Mouse (Mus musculus) cerebellum, adult 2 months (tissue): ENCODE results near the gene Paqr6.

Source experiments
- CTCF ChIP-seq: fragments of 200-500 bp; IDR thresholded peaks from 2 replicates; pipeline ENCODE4 v1.5.1; 2011; ENCODE audit warnings: low read depth, mild to moderate bottlenecking, control low read depth, low read length, moderate library complexity, borderline replicate concordance; ENCODE audit not compliant: insufficient read depth
- POLR2A ChIP-seq: fragments of 200-500 bp; IDR thresholded peaks from 2 replicates; pipeline ENCODE4 v1.6.1; 2011; ENCODE audit warnings: low read length, control low read depth, borderline replicate concordance; ENCODE audit not compliant: insufficient read depth

DNA sequence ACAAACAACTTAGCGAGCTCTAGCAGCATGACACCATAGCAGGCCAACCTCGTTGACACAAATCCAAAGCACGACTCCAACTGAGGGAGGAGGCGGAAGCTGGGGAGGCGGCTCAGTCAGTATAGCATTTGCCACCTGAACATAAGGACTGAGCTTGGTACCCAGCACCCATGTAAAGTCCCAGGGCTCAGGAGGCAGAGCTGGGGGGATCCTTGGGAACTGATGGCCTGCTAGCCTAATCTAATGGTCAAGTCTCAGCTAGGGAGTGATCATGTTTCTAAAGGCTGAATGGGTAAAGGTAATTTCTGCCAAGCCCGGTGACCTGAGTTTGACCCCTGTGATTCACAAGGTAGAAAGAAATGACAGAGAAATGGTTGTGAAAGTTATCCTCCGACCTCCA is 43.1 kb downstream of the Paqr6 start:
- TF ChIP-seq POLR2A (no peak), CTCF (no peak)
